Comparison of ENCODE assay signal across 21 mouse cellular contexts in genomic region chr19:7111309-7111708, GRCm38 (mm10). TPM values are rescaled to one million over a fixed set of nuclear protein-coding genes. Genes with fewer than 3 reads are reported as not detected.
DNase-seq lines count a peak whose midpoint lies in the region; ATAC-seq and TF ChIP-seq lines count a peak whose summit lies in the region.
"Had no signal": no experiment of that assay in that cellular context is flagged by ENCODE, and none has a peak within 500 bp of the region (broad histone marks: within the 10 kb centered on the region; RNA-seq: fewer than 3 reads in every experiment).

No protein-coding gene starts in this region.

- no peaks in the 10 kb centered on the region for H3K36me3 ChIP-seq in hindbrain, embryonic 10.5 days
- no peaks in the 10 kb centered on the region for H3K36me3 ChIP-seq in hindbrain, embryonic 16.5 days (ENCODE audit: control insufficient read depth, insufficient read depth, low read length)
- H3K36me3 ChIP-seq in neural tube, embryonic 12.5 days: no peaks in the 10 kb centered on the region
- no peaks in the 10 kb centered on the region for H3K36me3 ChIP-seq in neural tube, embryonic 15.5 days
- no peaks in the 10 kb centered on the region for H3K36me3 ChIP-seq in myocyte (ENCODE audit: control insufficient read depth, insufficient read depth)
- H3K36me3 ChIP-seq: limb, embryonic 12.5 days; liver, embryonic 15.5 days; midbrain, embryonic 12.5 days had no signal

- peak overlapping the region; percentile 80; the same call in 1 of the 2 replicates for H3K27ac ChIP-seq in hindbrain, embryonic 10.5 days
- H3K27ac ChIP-seq in hindbrain, embryonic 16.5 days (ENCODE audit: low read depth, low read length): no peak overlapping the region
- H3K27ac ChIP-seq in neural tube, embryonic 12.5 days: 0 out of 2 replicates have a peak overlapping the region, but pooled peaks have one; percentile 10
- no peak overlapping the region for H3K27ac ChIP-seq in neural tube, embryonic 15.5 days (replicated peaks)
- H3K27ac ChIP-seq: hindbrain, embryonic 14.5 days; liver, embryonic 15.5 days; midbrain, embryonic 12.5 days had no signal

- H3K79me2 ChIP-seq in myocyte (ENCODE audit: control insufficient read depth, insufficient read depth): no peaks in the 10 kb centered on the region

- H3K4me2 ChIP-seq in hindbrain, embryonic 16.5 days (ENCODE audit: low read length): no peak overlapping the region
- H3K4me2 ChIP-seq in neural tube, embryonic 12.5 days (replicated peaks): no peak overlapping the region
- H3K4me2 ChIP-seq in neural tube, embryonic 15.5 days: no peak overlapping the region
- peak overlapping the region; percentile 6 for H3K4me2 ChIP-seq in myocyte (ENCODE audit: low read depth)
- H3K4me2 ChIP-seq: heart, embryonic 11.5 days; hindbrain, embryonic 14.5 days; liver, embryonic 15.5 days; lung, embryonic 14.5 days; midbrain, embryonic 12.5 days had no signal

- ATAC-seq in hindbrain, embryonic 16.5 days: no peak
- no peak for ATAC-seq in neural tube, embryonic 12.5 days (ENCODE audit: low FRiP score, low read depth)
- no peak for ATAC-seq in neural tube, embryonic 15.5 days (ENCODE audit: low FRiP score)
- ATAC-seq: activated CD4-positive, CD25-positive, alpha-beta regulatory T cell, adult 4 months; forebrain, embryonic 16.5 days; inflammation-experienced regulatory T-cells, adult 6 months had no signal

- H3K4me3 ChIP-seq in hindbrain, embryonic 10.5 days: no peak overlapping the region
- no peak overlapping the region for H3K4me3 ChIP-seq in hindbrain, embryonic 16.5 days (ENCODE audit: low read length)
- no peak overlapping the region for H3K4me3 ChIP-seq in neural tube, embryonic 12.5 days
- no peak overlapping the region for H3K4me3 ChIP-seq in neural tube, embryonic 15.5 days (replicated peaks)
- H3K4me3 ChIP-seq in myocyte: no peak overlapping the region
- H3K4me3 ChIP-seq: limb, embryonic 12.5 days; liver, embryonic 15.5 days; midbrain, embryonic 12.5 days had no signal

- WGBS in hindbrain, embryonic 10.5 days: 82% methylated on average over 6 of the region's 6 CpGs
- 86% methylated on average over 6 of the region's 6 CpGs for WGBS in hindbrain, embryonic 16.5 days
- WGBS in neural tube, embryonic 12.5 days: 86% methylated on average over 6 of the region's 6 CpGs
- WGBS in neural tube, embryonic 15.5 days: 88% methylated on average over 6 of the region's 6 CpGs

- H3K9ac ChIP-seq in hindbrain, embryonic 16.5 days (ENCODE audit: low read depth, low read length): no peak overlapping the region
- H3K9ac ChIP-seq in neural tube, embryonic 12.5 days: no peak overlapping the region
- H3K9ac ChIP-seq in neural tube, embryonic 15.5 days (replicated peaks): no peak overlapping the region
- H3K9ac ChIP-seq: hindbrain, embryonic 14.5 days; limb, embryonic 12.5 days; liver, embryonic 15.5 days; midbrain, embryonic 12.5 days had no signal

- TF ChIP-seq POLR2A in myocyte (IDR thresholded peaks at IDR 0.05; ENCODE audit: insufficient read length, low read depth): no peak

- H3K4me1 ChIP-seq in hindbrain, embryonic 10.5 days (replicated peaks): peaks cover 91% of the 10 kb centered on the region
- peaks cover 31% of the 10 kb centered on the region for H3K4me1 ChIP-seq in hindbrain, embryonic 16.5 days (ENCODE audit: control insufficient read depth, insufficient read depth, low read depth, low read length)
- peaks cover 43% of the 10 kb centered on the region for H3K4me1 ChIP-seq in neural tube, embryonic 12.5 days
- peaks cover 71% of the 10 kb centered on the region for H3K4me1 ChIP-seq in neural tube, embryonic 15.5 days

- peaks cover 79% of the 10 kb centered on the region for H3K27me3 ChIP-seq in hindbrain, embryonic 10.5 days (ENCODE audit: insufficient read depth, poor library complexity, severe bottlenecking)
- H3K27me3 ChIP-seq in hindbrain, embryonic 16.5 days (replicated peaks; ENCODE audit: control insufficient read depth, insufficient read depth, low read length): no peaks in the 10 kb centered on the region
- peaks cover 56% of the 10 kb centered on the region for H3K27me3 ChIP-seq in neural tube, embryonic 12.5 days (replicated peaks)
- H3K27me3 ChIP-seq in neural tube, embryonic 15.5 days (replicated peaks): no peaks in the 10 kb centered on the region; the same call in none of the 2 replicates
- H3K27me3 ChIP-seq in myocyte (ENCODE audit: control insufficient read depth, insufficient read depth, insufficient read length): no peaks in the 10 kb centered on the region
- H3K27me3 ChIP-seq: liver, embryonic 15.5 days had no signal

- no peaks in the 10 kb centered on the region for H3K9me3 ChIP-seq in hindbrain, embryonic 10.5 days
- H3K9me3 ChIP-seq in hindbrain, embryonic 16.5 days (ENCODE audit: control insufficient read depth, low read length): no peaks in the 10 kb centered on the region
- H3K9me3 ChIP-seq in neural tube, embryonic 12.5 days: no peaks in the 10 kb centered on the region
- no peaks in the 10 kb centered on the region for H3K9me3 ChIP-seq in neural tube, embryonic 15.5 days (replicated peaks)
- H3K9me3 ChIP-seq: limb, embryonic 12.5 days; liver, embryonic 15.5 days; midbrain, embryonic 12.5 days had no signal

- DNase-seq in hindbrain, embryonic 10.5 days (ENCODE audit: low spot score): no peak
- no peak for DNase-seq in embryo, embryonic 10.5 days (ENCODE audit: low spot score)
- DNase-seq: adrenal gland, adult 2 months; B cell, adult 2 months; cerebellum, adult 2 months; cerebellum, postnatal 14 days; heart, postnatal 4 days; lung, embryonic 14.5 days; lung, postnatal 14 days had no signal

- H3ac ChIP-seq in myocyte (ENCODE audit: control insufficient read depth, insufficient read length): no peak overlapping the region

TF ChIP-seq in myocyte, 11 proteins besides CTCF, POLR2A, EP300 and RAD21:
- TF ChIP-seq MYOG (IDR thresholded peaks at IDR 0.05; ENCODE audit: control insufficient read depth in 1 of 3, insufficient read depth in 1 of 3, insufficient read length in 2 of 3, low read depth in 2 of 3): peak in 2 of 3 experiments; percentile 77 to 95
- TF ChIP-seq TCF12 (IDR thresholded peaks at IDR 0.05; ENCODE audit: insufficient read depth, poor library complexity, severe bottlenecking): peak; percentile 67
- no peak for TF ChIP-seq CEBPB (IDR thresholded peaks at IDR 0.05; ENCODE audit: insufficient read depth, poor library complexity, severe bottlenecking)
- TF ChIP-seq MYOD1 (IDR thresholded peaks at IDR 0.05; ENCODE audit: control insufficient read depth in 1 of 3, insufficient read length in 2 of 3, low read depth in 2 of 3): peak in 2 of 3 experiments; percentile 79 to 90
- TF ChIP-seq TCF3 (IDR thresholded peaks at IDR 0.05; ENCODE audit: insufficient read length, low read depth): peak; percentile 63
- no peak for TF ChIP-seq SRF (IDR thresholded peaks at IDR 0.05; ENCODE audit: control insufficient read depth, insufficient read length, low read depth)
- no peak for TF ChIP-seq E2F4 (IDR thresholded peaks at IDR 0.05; ENCODE audit: insufficient read depth)

RNA-seq across cellular contexts. Expression of gene Flrt1, which starts 5.8 kb away (rescaled TPM):
- 3.1 and 4.0 TPM in 2 replicates for polyA plus RNA-seq in hindbrain, embryonic 10.5 days (2016; fragmentation: Nextera tagmentation; extraction: Ambion mirVana)
- 8.8 and 11.3 TPM in 2 replicates for polyA plus RNA-seq in hindbrain, embryonic 16.5 days (2015; fragmentation: Nextera tagmentation; extraction: Ambion mirVana)
- polyA plus RNA-seq in neural tube, embryonic 12.5 days (2016; fragmentation: Nextera tagmentation; extraction: Ambion mirVana): 7.0 and 9.9 TPM in 2 replicates
- polyA plus RNA-seq in neural tube, embryonic 15.5 days (2015; fragmentation: Nextera tagmentation; extraction: Ambion mirVana): 10.5 and 10.9 TPM in 2 replicates
- polyA plus RNA-seq in myocyte (2012; fragmentation: generic; extraction: Trizol): 1.2 TPM
- polyA plus RNA-seq: activated CD4-positive, CD25-positive, alpha-beta regulatory T cell, adult 4 months had no signal

RNA-seq across cellular contexts. Expression of gene Macrod1, which starts 54.7 kb away (rescaled TPM):
- 2.9 and 3.4 TPM in 2 replicates for polyA plus RNA-seq in hindbrain, embryonic 10.5 days (2016; fragmentation: Nextera tagmentation; extraction: Ambion mirVana)
- 6.3 and 7.1 TPM in 2 replicates for polyA plus RNA-seq in hindbrain, embryonic 16.5 days (2015; fragmentation: Nextera tagmentation; extraction: Ambion mirVana)
- 3.4 and 5.2 TPM in 2 replicates for polyA plus RNA-seq in neural tube, embryonic 12.5 days (2016; fragmentation: Nextera tagmentation; extraction: Ambion mirVana)
- 7.2 and 7.7 TPM in 2 replicates for polyA plus RNA-seq in neural tube, embryonic 15.5 days (2015; fragmentation: Nextera tagmentation; extraction: Ambion mirVana)
- 82.4 TPM for polyA plus RNA-seq in myocyte (2012; fragmentation: generic; extraction: Trizol)

Comparison
In these comparisons a context has a peak if more than half of its experiments do, and no peak if none do; other contexts are left out.
1. H3K27ac ChIP-seq: peak in hindbrain, embryonic 10.5 days (single experiment) and neural tube, embryonic 12.5 days (single experiment); none in hindbrain, embryonic 16.5 days (single experiment) and neural tube, embryonic 15.5 days (single experiment).